Comparison of ENCODE assay signal across 8 mouse cellular contexts in genomic region chr17:46728904-46729318, GRCm38 (mm10). TPM values are rescaled to one million over a fixed set of nuclear protein-coding genes. Genes with fewer than 3 reads are reported as not detected.
DNase-seq lines count a peak whose midpoint lies in the region; ATAC-seq and TF ChIP-seq lines count a peak whose summit lies in the region.

Gnmt (minus strand) TSS chr17:46729168.

- no peak within 1 kb of the TSS for H3K9ac ChIP-seq in forebrain, postnatal 0 days
- no peak within 1 kb of the TSS; the same call in 1 of the 2 replicates for H3K9ac ChIP-seq in intestine, embryonic 15.5 days
- no peak within 1 kb of the TSS for H3K9ac ChIP-seq in liver, embryonic 14.5 days (replicated peaks)
- H3K9ac ChIP-seq in stomach, embryonic 15.5 days, result no peak within 1 kb of the TSS

- no peak for ATAC-seq in forebrain, postnatal 0 days
- peak; percentile 89 for ATAC-seq in intestine, embryonic 15.5 days
- ATAC-seq in liver, embryonic 14.5 days (ENCODE audit: insufficient read depth), result peak; percentile 54
- ATAC-seq in stomach, embryonic 15.5 days (ENCODE audit: insufficient read depth, low FRiP score, low read depth), result peak; percentile 65; the same call in 1 of the 2 replicates

- peaks cover 11% of the 10 kb centered on the region for H3K4me1 ChIP-seq in forebrain, embryonic 10.5 days
- no peaks in the 10 kb centered on the region for H3K4me1 ChIP-seq in forebrain, postnatal 0 days (ENCODE audit: insufficient read depth)
- 0 out of 2 replicates have a peak, but pooled peaks cover 9% of the 10 kb centered on the region for H3K4me1 ChIP-seq in intestine, embryonic 15.5 days (replicated peaks)
- no peaks in the 10 kb centered on the region; a peak in 1 of 4 replicates for H3K4me1 ChIP-seq in liver, embryonic 14.5 days (replicated peaks; ENCODE audit: control insufficient read depth in 2 of 2, insufficient read depth in 2 of 2, low read length in 1 of 2)
- H3K4me1 ChIP-seq in stomach, embryonic 15.5 days, result 0 out of 2 replicates have a peak, but pooled peaks cover 4% of the 10 kb centered on the region

- no peak for TF ChIP-seq EP300 in liver, embryonic 14.5 days (IDR thresholded peaks at IDR 0.05; ENCODE audit: low read depth)

- H3K27me3 ChIP-seq in forebrain, embryonic 10.5 days (ENCODE audit: poor library complexity, severe bottlenecking), result peaks cover 26% of the 10 kb centered on the region
- H3K27me3 ChIP-seq in forebrain, postnatal 0 days (ENCODE audit: insufficient read depth, low read length), result 0 out of 2 replicates have a peak, but pooled peaks cover 3% of the 10 kb centered on the region
- peaks cover 6% of the 10 kb centered on the region for H3K27me3 ChIP-seq in intestine, embryonic 15.5 days (replicated peaks)
- H3K27me3 ChIP-seq in liver, embryonic 14.5 days (ENCODE audit: control insufficient read depth, insufficient read depth, low read length), result no peaks in the 10 kb centered on the region; the same call in 1 of the 2 replicates
- no peaks in the 10 kb centered on the region for H3K27me3 ChIP-seq in stomach, embryonic 15.5 days (replicated peaks)

- 16% methylated on average over 24 of the region's 24 CpGs for WGBS in forebrain, embryonic 10.5 days
- 22% methylated on average over 24 of the region's 24 CpGs for WGBS in forebrain, postnatal 0 days
- WGBS in intestine, embryonic 15.5 days, result 13% methylated on average over 24 of the region's 24 CpGs
- 38% methylated on average over 24 of the region's 24 CpGs for WGBS in liver, embryonic 14.5 days (ENCODE audit: insufficient replicate concordance)
- 15% methylated on average over 24 of the region's 24 CpGs for WGBS in stomach, embryonic 15.5 days

- H3K27ac ChIP-seq in forebrain, embryonic 10.5 days, result no peak within 1 kb of the TSS
- no peak within 1 kb of the TSS for H3K27ac ChIP-seq in forebrain, postnatal 0 days (ENCODE audit: low read depth, low read length)
- no peak within 1 kb of the TSS for H3K27ac ChIP-seq in intestine, embryonic 15.5 days
- no peak within 1 kb of the TSS for H3K27ac ChIP-seq in liver, embryonic 14.5 days
- no peak within 1 kb of the TSS for H3K27ac ChIP-seq in stomach, embryonic 15.5 days

- TF ChIP-seq CTCF in forebrain, postnatal 0 days (IDR thresholded peaks at IDR 0.05; ENCODE audit: low read depth), result no peak
- TF ChIP-seq CTCF in liver, embryonic 14.5 days (IDR thresholded peaks at IDR 0.05; ENCODE audit: low read depth), result no peak

- no peak for DNase-seq in forebrain, embryonic 10.5 days (ENCODE audit: extremely low spot score, low spot score)
- no peak for DNase-seq in forebrain, postnatal 0 days
- DNase-seq in cerebellum, adult 8-10 months, result peak; percentile 82
- no peak for DNase-seq in liver, embryonic 14.5 days (ENCODE audit: low read depth in 3 of 3, low spot score in 3 of 3)
- no peak for DNase-seq in thymus, postnatal 25 days
- no peak for DNase-seq in adrenal gland, postnatal 36 days

- H3K4me2 ChIP-seq in forebrain, postnatal 0 days (ENCODE audit: low read depth), result no peak within 1 kb of the TSS
- H3K4me2 ChIP-seq in intestine, embryonic 15.5 days (replicated peaks), result peak within 1 kb of the TSS; percentile 71
- peak within 1 kb of the TSS; percentile 26 for H3K4me2 ChIP-seq in liver, embryonic 14.5 days (ENCODE audit: low read depth)
- H3K4me2 ChIP-seq in stomach, embryonic 15.5 days, result peak within 1 kb of the TSS; percentile 57

- H3K36me3 ChIP-seq in forebrain, embryonic 10.5 days (replicated peaks), result peaks cover 27% of the 10 kb centered on the region
- H3K36me3 ChIP-seq in forebrain, postnatal 0 days (ENCODE audit: insufficient read depth), result peaks cover 11% of the 10 kb centered on the region
- peaks cover 6% of the 10 kb centered on the region for H3K36me3 ChIP-seq in intestine, embryonic 15.5 days
- peaks cover 2% of the 10 kb centered on the region; the same call in 1 of the 2 replicates for H3K36me3 ChIP-seq in liver, embryonic 14.5 days (replicated peaks; ENCODE audit: control insufficient read depth, insufficient read depth, low read depth)
- no peaks in the 10 kb centered on the region; the same call in 1 of the 2 replicates for H3K36me3 ChIP-seq in stomach, embryonic 15.5 days

- H3K4me3 ChIP-seq in forebrain, embryonic 10.5 days, result peak within 1 kb of the TSS; percentile 3
- no peak within 1 kb of the TSS for H3K4me3 ChIP-seq in forebrain, postnatal 0 days (ENCODE audit: low read depth, low read length)
- peak within 1 kb of the TSS; percentile 20 for H3K4me3 ChIP-seq in intestine, embryonic 15.5 days (replicated peaks)
- H3K4me3 ChIP-seq in liver, embryonic 14.5 days (ENCODE audit: insufficient read depth in 1 of 2, low read depth in 2 of 2, low read length in 2 of 2), result peak within 1 kb of the TSS in 1 of 2 experiments; percentile 1; a peak in 2 of 4 replicates
- H3K4me3 ChIP-seq in stomach, embryonic 15.5 days (replicated peaks), result peak within 1 kb of the TSS; percentile 33

- H3K9me3 ChIP-seq in forebrain, embryonic 10.5 days, result no peaks in the 10 kb centered on the region
- no peaks in the 10 kb centered on the region for H3K9me3 ChIP-seq in forebrain, postnatal 0 days (ENCODE audit: low read length)
- no peaks in the 10 kb centered on the region for H3K9me3 ChIP-seq in intestine, embryonic 15.5 days
- H3K9me3 ChIP-seq in liver, embryonic 14.5 days (ENCODE audit: control insufficient read depth, low read length), result no peaks in the 10 kb centered on the region
- H3K9me3 ChIP-seq in stomach, embryonic 15.5 days, result no peaks in the 10 kb centered on the region

RNA-seq across cellular contexts. Expression of gene Gnmt, which starts in this region (rescaled TPM):
- 0.80 and 0.87 TPM in 2 replicates for polyA plus RNA-seq in forebrain, embryonic 10.5 days (2016; fragmentation: Nextera tagmentation; extraction: Ambion mirVana)
- total RNA-seq in forebrain, postnatal 0 days (2014; rRNA removed), result not detected in 2 replicates
- 1.4 and 2.1 TPM in 2 replicates for polyA plus RNA-seq in forebrain, postnatal 0 days (2015; fragmentation: Nextera tagmentation; extraction: Ambion mirVana)
- 3.2 and 9.0 TPM in 2 replicates for polyA plus RNA-seq in intestine, embryonic 15.5 days (2015; fragmentation: Nextera tagmentation; extraction: Ambion mirVana)
- polyA plus RNA-seq in liver, embryonic 14.5 days (2012; rRNA removed), result 15.7 and 18.3 TPM in 2 replicates
- polyA plus RNA-seq in liver, embryonic 14.5 days (2014; fragmentation: Nextera tagmentation; extraction: Ambion mirVana), result 30.8 and 31.2 TPM in 2 replicates
- polyA plus RNA-seq in stomach, embryonic 15.5 days (2015; fragmentation: Nextera tagmentation; extraction: Ambion mirVana), result 12.5 and 15.0 TPM in 2 replicates
- total RNA-seq in adrenal gland, postnatal 36 days (2021), result 1 to 10 TPM; 1.5 to 2.7 TPM
